21 mouse cellular contexts compared by ENCODE assay signal in the genomic region with DNA sequence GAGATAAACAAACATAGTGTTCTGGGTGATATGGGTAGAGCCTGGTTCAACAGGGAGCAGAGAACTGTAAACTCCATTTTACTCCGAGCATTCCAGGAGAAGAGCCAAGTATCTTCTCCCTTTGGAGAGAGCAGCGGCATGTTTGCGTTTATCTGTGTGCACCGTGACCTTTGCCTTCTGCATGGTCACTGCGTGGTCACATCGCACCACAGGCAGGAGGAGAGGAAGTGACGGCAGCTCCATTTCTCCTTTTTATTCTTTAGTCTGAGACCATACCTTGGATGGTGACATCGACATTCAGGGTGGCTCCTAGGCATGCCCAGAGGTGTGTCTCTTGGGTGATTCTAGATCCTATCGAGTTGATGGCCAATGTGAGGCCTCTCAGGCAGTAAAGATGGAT. TPM values are rescaled to one million over a fixed set of nuclear protein-coding genes. Genes with fewer than 3 reads are reported as not detected.
DNase-seq lines count a peak whose midpoint lies in the region; ATAC-seq lines count a peak whose summit lies in the region.
"Had no signal": no experiment of that assay in that cellular context is flagged by ENCODE, and none has a peak within 500 bp of the region (broad histone marks: within the 10 kb centered on the region; RNA-seq: fewer than 3 reads in every experiment).

No protein-coding gene starts in this region.

- peak; percentile 76 for ATAC-seq in megakaryocyte progenitor cell, adult 5-6 weeks (replicated peaks; ENCODE audit: poor library complexity)
- ATAC-seq: forebrain, embryonic 15.5 days had no signal

- peak; percentile 13 for DNase-seq in layer of hippocampus, adult 9-11 months
- DNase-seq in layer of hippocampus, postnatal 10 days (ENCODE audit: low spot score in 2 of 2) = no peak
- peak; percentile 4 for DNase-seq in thymus, postnatal 4 days
- DNase-seq in thymus, adult 18-20 months = no peak
- no peak for DNase-seq in ovary, postnatal 14 days (ENCODE audit: low spot score)
- no peak for DNase-seq in embryo, embryonic 10.5 days (ENCODE audit: low spot score)
- no peak for DNase-seq in adipocyte (ENCODE audit: low spot score)
- DNase-seq: adrenal gland, postnatal 14 days; cerebellum, adult 11-12 months; cerebellum, adult 9-10 months; cerebellum, postnatal 36 days; embryo, embryonic 11 days; gastrocnemius, postnatal 10 days; heart, adult 2 months; heart, postnatal 14 days had no signal

RNA-seq across cellular contexts. Expression of gene Izumo1r, which starts 10.4 kb away (rescaled TPM):
- not detected for total RNA-seq in layer of hippocampus, postnatal 10 days (2021)
- total RNA-seq in megakaryocyte progenitor cell, adult 5-6 weeks (2015) = not detected in 2 replicates
- not detected in 2 replicates for total RNA-seq in megakaryocyte progenitor cell, adult 5-6 weeks (2017)
- total RNA-seq: adrenal gland, adult 18-20 months; adrenal gland, postnatal 14 days; gastrocnemius, postnatal 10 days; gastrocnemius, postnatal 4 days; heart, adult 2 months; hematopoietic stem cell, adult 5-6 weeks; MEL had no signal

RNA-seq across cellular contexts. Expression of gene Gpr83, which starts 33.4 kb away (rescaled TPM):
- total RNA-seq in layer of hippocampus, postnatal 10 days (2021) = 1 to 10 TPM; 7.5 to 7.7 TPM
- not detected in 2 replicates for total RNA-seq in megakaryocyte progenitor cell, adult 5-6 weeks (2015)
- total RNA-seq in megakaryocyte progenitor cell, adult 5-6 weeks (2017) = not detected in 2 replicates
- total RNA-seq: adrenal gland, adult 18-20 months; adrenal gland, postnatal 14 days; heart, adult 2 months; hematopoietic stem cell, adult 5-6 weeks had no signal

Comparison
In these comparisons a context has a peak if more than half of its experiments do, and no peak if none do; other contexts are left out.
1. DNase-seq: peak in layer of hippocampus, adult 9-11 months (single experiment) and thymus, postnatal 4 days (single experiment); none in layer of hippocampus, postnatal 10 days (0 of 2), thymus, adult 18-20 months (0 of 2), ovary, postnatal 14 days (single experiment), embryo, embryonic 10.5 days (single experiment) and adipocyte (single experiment).
2. RNA of gene Gpr83, which starts 33.4 kb away (total RNA-seq): 7.5 to 7.7 TPM in layer of hippocampus, postnatal 10 days; not detected in megakaryocyte progenitor cell, adult 5-6 weeks; every median in the first group is over 4 times any median in the second.